Mouse (Mus musculus) ES-E14 (cell line): ENCODE measurements around the gene Plxdc2.

Experiments used
- CHD2 ChIP-seq: IDR thresholded peaks from 2 replicates; pipeline ENCODE4 v1.6.1; 2014; ENCODE audit warnings: mild to moderate bottlenecking, low read depth, low read length, inconsistent platforms
- MAFK ChIP-seq: IDR thresholded peaks from 2 replicates; pipeline ENCODE4 v1.6.1; 2014; ENCODE audit warnings: mild to moderate bottlenecking, low read depth, low read length, inconsistent platforms; ENCODE audit not compliant: insufficient read depth
- ZNF384 ChIP-seq: IDR thresholded peaks from 2 replicates; pipeline ENCODE4 v1.6.1; 2012; ENCODE audit warnings: low read depth, low read length, inconsistent platforms

- no peak for TF ChIP-seq MAFK
- TF ChIP-seq CHD2, result no peak
- no peak for TF ChIP-seq ZNF384
Measured at GRCm38 (mm10) chr2:16447936-16448335, 91.8 kb downstream of the Plxdc2 start.
